Mouse (Mus musculus) cerebellum, adult 2 months (tissue): Measurements from ENCODE around the gene Col15a1.

Source experiments
- CTCF ChIP-seq: fragments of 200-500 bp; IDR thresholded peaks from 2 replicates; pipeline ENCODE4 v1.5.1; 2011; ENCODE audit warnings: low read depth, mild to moderate bottlenecking, control low read depth, low read length, moderate library complexity, borderline replicate concordance; ENCODE audit not compliant: insufficient read depth
- POLR2A ChIP-seq: fragments of 200-500 bp; IDR thresholded peaks from 2 replicates; pipeline ENCODE4 v1.6.1; 2011; ENCODE audit warnings: low read length, control low read depth, borderline replicate concordance; ENCODE audit not compliant: insufficient read depth

GRCm38 (mm10) chr4:47172314-47172713 lies 35.6 kb upstream of the Col15a1 start:
- TF ChIP-seq CTCF: no peak
- TF ChIP-seq POLR2A: no peak
